Mouse (Mus musculus) ES-Bruce4 (cell line): Measurements from ENCODE around the gene Wdr76.

ENCODE experiments used
- CTCF ChIP-seq: IDR thresholded peaks from one replicate; pipeline ENCODE4 v1.8.1; 2011; ENCODE audit warnings: low read depth, low read length
- EP300 ChIP-seq: IDR thresholded peaks from 2 replicates; pipeline ENCODE4 v1.6.1; 2011; ENCODE audit warnings: low read depth, low read length; ENCODE audit not compliant: insufficient read depth
- POLR2A ChIP-seq: IDR thresholded peaks from one replicate; pipeline ENCODE4 v1.8.1; 2011; ENCODE audit warnings: low read length; ENCODE audit not compliant: insufficient read depth

DNA sequence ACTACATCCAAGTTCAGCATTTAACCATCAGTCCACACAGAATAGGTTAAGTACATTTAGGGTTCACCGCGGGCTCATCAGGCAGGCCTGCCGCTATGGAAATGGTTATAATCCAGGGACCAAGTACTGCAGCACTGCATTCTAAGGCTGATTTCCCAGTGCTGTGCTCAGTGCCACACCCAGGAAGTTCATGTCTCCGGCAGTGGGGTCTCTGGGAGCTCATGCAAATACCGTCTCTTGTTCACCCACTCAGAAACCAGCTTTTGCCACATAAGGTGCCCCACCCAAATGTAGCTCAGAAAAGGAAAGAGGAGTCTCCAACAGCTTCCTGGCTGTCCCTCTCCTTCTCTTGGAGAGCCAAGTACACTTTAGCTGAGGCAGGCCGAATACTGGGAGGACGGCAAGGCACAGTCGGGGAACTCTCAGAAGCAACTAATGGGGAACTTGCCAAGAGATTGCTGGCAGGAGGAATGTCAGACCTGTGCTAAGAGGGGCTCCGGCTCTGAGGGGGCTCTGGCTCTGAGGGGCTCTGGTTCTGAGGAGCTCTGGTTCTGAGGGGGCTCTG lies 67.6 kb downstream of the Wdr76 start:
- TF ChIP-seq CTCF (no peak), POLR2A (peak; percentile 35), EP300 (no peak)
